Mouse (Mus musculus) brain, embryonic 14.5 days (tissue): Measurements from ENCODE around the gene Atp6v0e.

Source experiments
- CTCF ChIP-seq: fragments of 200-500 bp; IDR thresholded peaks from 2 replicates; pipeline ENCODE4 v1.5.1; 2012; ENCODE audit warnings: inconsistent platforms, mild to moderate bottlenecking, moderate library complexity, borderline replicate concordance; ENCODE audit not compliant: insufficient read depth, insufficient read length; ENCODE audit errors: extremely low read depth
- POLR2A ChIP-seq: fragments of 200-500 bp; IDR thresholded peaks from 2 replicates; pipeline ENCODE4 v1.6.1; 2012; ENCODE audit warnings: mild to moderate bottlenecking, inconsistent platforms, borderline replicate concordance; ENCODE audit not compliant: poor library complexity, insufficient read depth, insufficient read length, severe bottlenecking; ENCODE audit errors: extremely low read depth

DNA sequence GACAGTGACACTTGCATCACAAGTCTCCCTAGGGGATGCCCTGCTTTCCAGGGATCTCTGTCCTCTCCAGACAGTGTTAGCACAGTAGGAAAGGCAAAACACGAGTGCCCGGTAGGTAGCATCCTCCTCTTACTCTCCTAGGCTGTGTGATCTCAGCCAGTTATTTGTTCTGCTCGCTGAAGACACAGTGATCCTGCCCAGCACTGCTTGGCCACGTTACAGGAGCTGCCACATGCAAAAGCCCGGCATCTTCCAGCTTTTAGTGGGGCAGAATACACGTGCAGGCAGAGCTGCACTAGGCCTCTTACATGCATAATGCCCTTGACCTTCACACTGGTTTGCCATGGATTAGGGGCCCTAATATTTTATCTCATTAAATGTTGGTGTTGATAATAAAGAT lies 43.5 kb upstream of the Atp6v0e start:
- TF ChIP-seq CTCF (no peak), POLR2A (no peak)
